Mouse (Mus musculus) G1E (cell line): ENCODE data around the gene Fam53a. TPM values are rescaled to one million over a fixed set of nuclear protein-coding genes. Genes with fewer than 3 reads are reported as not detected.

ENCODE experiments used
- ATAC-seq: 2 replicates; pipeline ENCODE4 v1.8.0; 2016; ENCODE audit warnings: mild to moderate bottlenecking; ENCODE audit not compliant: insufficient number of reproducible peaks, poor library complexity, low FRiP score, severe bottlenecking; ENCODE audit errors: extremely low read depth
- DNase-seq: peaks from one replicate; pipeline ENCODE4 v3.0.0; 2012; ENCODE audit warnings: low spot score
- H3K27me3 ChIP-seq: 2 replicates; pipeline ENCODE4 v1.6.1; 2012; ENCODE audit warnings: mild to moderate bottlenecking, low read length, inconsistent platforms; ENCODE audit not compliant: insufficient read depth
- H3K36me3 ChIP-seq: replicated peaks from 2 replicates; pipeline ENCODE3; 2012; ENCODE audit warnings: mild to moderate bottlenecking, inconsistent platforms
- H3K4me1 ChIP-seq: 2 replicates; pipeline ENCODE4 v1.6.1; 2012; ENCODE audit warnings: low read depth, low read length, inconsistent platforms, mixed read lengths; ENCODE audit not compliant: insufficient read depth
- H3K4me3 ChIP-seq: 2 replicates; pipeline ENCODE4 v1.5.1; 2012; ENCODE audit warnings: low read depth, mild to moderate bottlenecking, inconsistent platforms, low read length, moderate library complexity, mixed read lengths
- H3K9me3 ChIP-seq: replicated peaks from 2 replicates; pipeline ENCODE4 v1.6.1; 2012; ENCODE audit warnings: inconsistent platforms
- CTCF ChIP-seq: IDR thresholded peaks from 2 replicates; pipeline ENCODE4 v1.5.1; 2012; ENCODE audit warnings: low read depth, low read length, inconsistent platforms, mixed read lengths
- GATA1 ChIP-seq: IDR thresholded peaks from 2 replicates; pipeline ENCODE4 v1.6.1; 2012; ENCODE audit warnings: borderline replicate concordance, low read length, inconsistent platforms, mixed read lengths
- GATA2 ChIP-seq: IDR thresholded peaks from 2 replicates; pipeline ENCODE4 v1.6.1; 2012; ENCODE audit warnings: low read depth, low read length, inconsistent platforms, borderline replicate concordance
- POLR2AphosphoS5 ChIP-seq: IDR thresholded peaks from 2 replicates; pipeline ENCODE4 v1.6.1; 2012; ENCODE audit warnings: low read depth, low read length, inconsistent platforms; ENCODE audit not compliant: insufficient replicate concordance
- TAL1 ChIP-seq: conservative IDR thresholded peaks from 2 replicates; pipeline ENCODE4 v1.6.1; 2012; ENCODE audit warnings: low read depth, low read length, inconsistent platforms, mixed read lengths
- polyA plus RNA-seq: library from polyadenylated mRNA; stranded (reverse); fragments of >175 nt; gene quantifications from 2 replicates; pipeline ENCODE4 v1.2.3, GENCODE M21; 2012
- total RNA-seq, 2 experiments: library from RNA; stranded (forward) in 1 of 2; stranded (reverse) in 1 of 2; fragments of 200-1000 nt in 1 of 2; fragments of >200 nt in 1 of 2; fragmentation: Nextera tagmentation in 1 of 2; gene quantifications; 2 replicates each; pipeline ENCODE4 v1.2.3; 2014 to 2017

Gene Fam53a
- total and polyA plus RNA-seq, 3 experiments = 25.4 to 84.5 (median 30.4) TPM

- Histone ChIP-seq H3K27me3 (no peaks in the 10 kb centered on the region), H3K36me3 (peaks cover 61% of the 10 kb centered on the region), H3K4me1 (peaks cover 21% of the 10 kb centered on the region), H3K4me3 (no peak overlapping the region), H3K9me3 (no peaks in the 10 kb centered on the region)
- DNase-seq = no peak
- TF ChIP-seq POLR2AphosphoS5 (no peak), TAL1 (no peak), CTCF (no peak)
- no peak for ATAC-seq
Measured at GRCm38 (mm10) chr5:33635361-33635760, 5.9 kb upstream of the Fam53a start.

GRCm38 (mm10) chr5:33632526-33632925 lies 3.1 kb upstream of the Fam53a start:
- Histone ChIP-seq H3K4me3 (no peak overlapping the region), H3K27me3 (no peaks in the 10 kb centered on the region), H3K9me3 (no peaks in the 10 kb centered on the region), H3K4me1 (peaks cover 35% of the 10 kb centered on the region), H3K36me3 (peaks cover 37% of the 10 kb centered on the region)
- DNase-seq (no peak), ATAC-seq (no peak)
- TF ChIP-seq POLR2AphosphoS5 = no peak
- TF ChIP-seq GATA1 = no peak
- no peak for TF ChIP-seq CTCF
- TF ChIP-seq GATA2 = no peak
- TF ChIP-seq TAL1 = no peak

- Histone ChIP-seq H3K9me3 (no peaks in the 10 kb centered on the region), H3K4me1 (peaks cover 42% of the 10 kb centered on the region), H3K4me3 (peak overlapping the region; percentile 93; the same call in 1 of the 2 replicates), H3K36me3 (peaks cover 32% of the 10 kb centered on the region), H3K27me3 (no peaks in the 10 kb centered on the region)
- DNase-seq = no peak
- TF ChIP-seq POLR2AphosphoS5 (no peak), TAL1 (peak; percentile 38; the same call in 1 of the 2 replicates)
- no peak for ATAC-seq
Measured at GRCm38 (mm10) chr5:33630615-33631014, 1.2 kb upstream of the Fam53a start.

- H3K36me3 ChIP-seq = peaks cover 33% of the 10 kb centered on the region
- peaks cover 42% of the 10 kb centered on the region for H3K4me1 ChIP-seq
- TF ChIP-seq GATA1 = no peak
- no peak for TF ChIP-seq POLR2AphosphoS5
- no peak for TF ChIP-seq CTCF
- TF ChIP-seq GATA2 = no peak
- no peak for TF ChIP-seq TAL1
- H3K4me3 ChIP-seq = peak overlapping the region; percentile 93
- H3K27me3 ChIP-seq = no peaks in the 10 kb centered on the region
- no peaks in the 10 kb centered on the region for H3K9me3 ChIP-seq
- ATAC-seq (no peak), DNase-seq (no peak)
Measured at GRCm38 (mm10) chr5:33630061-33630460, 626 bp upstream of the Fam53a start.

- H3K36me3 ChIP-seq = peaks cover 36% of the 10 kb centered on the region
- DNase-seq = no peak
- H3K27me3 ChIP-seq = no peaks in the 10 kb centered on the region
- ATAC-seq = no peak
- TF ChIP-seq TAL1 (no peak), POLR2AphosphoS5 (no peak)
- no peaks in the 10 kb centered on the region for H3K9me3 ChIP-seq
- peaks cover 47% of the 10 kb centered on the region for H3K4me1 ChIP-seq
- H3K4me3 ChIP-seq = peak overlapping the region; percentile 93
Measured at GRCm38 (mm10) chr5:33628820-33629300, 575 bp downstream of the Fam53a start.

GRCm38 (mm10) chr5:33627968-33628367 lies 1.5 kb downstream of the Fam53a start:
- no peak for DNase-seq
- no peak for TF ChIP-seq POLR2AphosphoS5
- TF ChIP-seq GATA1 = no peak
- TF ChIP-seq CTCF = no peak
- TF ChIP-seq GATA2 = no peak
- TF ChIP-seq TAL1 = no peak

GRCm38 (mm10) chr5:33623766-33624165 lies 5.7 kb downstream of the Fam53a start:
- Histone ChIP-seq H3K4me3 (no peak overlapping the region), H3K27me3 (no peaks in the 10 kb centered on the region), H3K4me1 (peaks cover 41% of the 10 kb centered on the region), H3K9me3 (no peaks in the 10 kb centered on the region), H3K36me3 (peaks cover 77% of the 10 kb centered on the region)
- TF ChIP-seq GATA1 (no peak), TAL1 (no peak), CTCF (no peak), GATA2 (no peak), POLR2AphosphoS5 (no peak)
- DNase-seq (no peak), ATAC-seq (no peak)

More at GRCm38 (mm10) chr5:33627968-33628367, 1.5 kb downstream of the Fam53a start:
- Histone ChIP-seq H3K27me3 (no peaks in the 10 kb centered on the region), H3K9me3 (no peaks in the 10 kb centered on the region), H3K36me3 (peaks cover 45% of the 10 kb centered on the region), H3K4me1 (peaks cover 50% of the 10 kb centered on the region), H3K4me3 (peak overlapping the region; percentile 93)
- no peak for ATAC-seq
